In genomic region chr7:47146034-47146812, GRCm38 (mm10) we compare ENCODE assay signal across 8 mouse cellular contexts. TPM values are rescaled to one million over a fixed set of nuclear protein-coding genes. Genes with fewer than 3 reads are reported as not detected.
DNase-seq lines count a peak whose midpoint lies in the region; ATAC-seq and TF ChIP-seq lines count a peak whose summit lies in the region.
"Had no signal": no experiment of that assay in that cellular context is flagged by ENCODE, and none has a peak within 500 bp of the region (broad histone marks: within the 10 kb centered on the region; RNA-seq: fewer than 3 reads in every experiment).

No protein-coding gene starts in this region.

- DNase-seq in left cerebral cortex, adult 2 months (ENCODE audit: extremely low spot score in 1 of 2, low spot score in 2 of 2) = peak; percentile 63 to 67
- no peak for DNase-seq in left cerebral cortex, adult 11 months (ENCODE audit: low spot score)
- DNase-seq in MEL (ENCODE audit: low read depth, low spot score) = peak; percentile 23
- peak; percentile 60 to 73 for DNase-seq in adrenal gland, postnatal 36 days
- DNase-seq in kidney, postnatal 4 days = peak; percentile 58 to 66
- DNase-seq in natural killer cell, adult 2 months (ENCODE audit: low spot score in 2 of 2) = peak; percentile 51 to 55

- TF ChIP-seq POLR2A in MEL (IDR thresholded peaks at IDR 0.05; ENCODE audit: control insufficient read depth in 1 of 2, insufficient read depth in 1 of 2, low read depth in 1 of 2, low read length in 2 of 2, poor library complexity in 1 of 2) = no peak

- no peak overlapping the region for H3K9ac ChIP-seq in MEL (ENCODE audit: control insufficient read depth, low read depth, low read length, poor library complexity, severe bottlenecking)
- H3K9ac ChIP-seq: limb, embryonic 13.5 days had no signal

- H3K36me3 ChIP-seq in MEL (ENCODE audit: control insufficient read depth in 1 of 2, insufficient read depth in 2 of 2, low read length in 2 of 2) = no peaks in the 10 kb centered on the region
- H3K36me3 ChIP-seq: limb, embryonic 13.5 days had no signal

- intact Hi-C loops in left cerebral cortex, adult 2 months (cut with DNase I) = loop anchor here (1.0 to 5.0 kb wide), 3 partner anchors 49 to 123 kb away; no protein-coding TSS in a partner anchor

- TF ChIP-seq RAD21 in MEL (IDR thresholded peaks at IDR 0.05; ENCODE audit: low read depth, low read length) = peak; percentile 32

- no peaks in the 10 kb centered on the region for H3K79me2 ChIP-seq in MEL (ENCODE audit: control insufficient read depth, insufficient read depth, low read length, poor library complexity)

- no peak overlapping the region for H3K4me3 ChIP-seq in left cerebral cortex, adult 2 months
- H3K4me3 ChIP-seq in MEL (ENCODE audit: control insufficient read depth in 1 of 2, insufficient read depth in 1 of 2, low read depth in 2 of 2, low read length in 2 of 2) = no peak overlapping the region
- H3K4me3 ChIP-seq: limb, embryonic 13.5 days had no signal

- peak; percentile 70 for TF ChIP-seq CTCF in left cerebral cortex, adult 2 months (IDR thresholded peaks at IDR 0.05)
- TF ChIP-seq CTCF in MEL (IDR thresholded peaks at IDR 0.05 in 2 of 3, conservative IDR thresholded peaks at IDR 0.05 in 1 of 3; ENCODE audit: control insufficient read depth in 1 of 3, insufficient read depth in 1 of 3, low read depth in 2 of 3, low read length in 3 of 3, poor library complexity in 1 of 3, severe bottlenecking in 1 of 3) = peak; percentile 14 to 51 (median 46); a peak in 4 of 6 replicates

- no peaks in the 10 kb centered on the region for H3K4me1 ChIP-seq in MEL (ENCODE audit: control insufficient read depth in 1 of 2, insufficient read depth in 2 of 2, low read length in 2 of 2)
- H3K4me1 ChIP-seq: limb, embryonic 13.5 days had no signal

- no peak for TF ChIP-seq EP300 in MEL (IDR thresholded peaks at IDR 0.05; ENCODE audit: low read depth in 1 of 2, low read length in 2 of 2)

- ATAC-seq in erythroid progenitor cell, adult 5-6 weeks (replicated peaks; ENCODE audit: low FRiP score, poor library complexity, severe bottlenecking) = no peak

- H3K9me3 ChIP-seq in MEL (replicated peaks; ENCODE audit: insufficient read depth, low read length) = no peaks in the 10 kb centered on the region
- H3K9me3 ChIP-seq: limb, embryonic 13.5 days had no signal

- H3K27ac ChIP-seq in left cerebral cortex, adult 2 months = no peak overlapping the region
- no peak overlapping the region for H3K27ac ChIP-seq in MEL (ENCODE audit: control insufficient read depth, low read depth, low read length)
- H3K27ac ChIP-seq: limb, embryonic 13.5 days had no signal

- no peaks in the 10 kb centered on the region for H3K27me3 ChIP-seq in MEL (ENCODE audit: control insufficient read depth in 1 of 2, insufficient read depth in 2 of 2, low read length in 2 of 2)
- H3K27me3 ChIP-seq: limb, embryonic 13.5 days had no signal

TF ChIP-seq in MEL, 35 proteins besides CTCF, POLR2A, EP300 and RAD21:
- no peak for TF ChIP-seq MXI1 (IDR thresholded peaks at IDR 0.05; ENCODE audit: low read depth, low read length)
- TF ChIP-seq POLR2AphosphoS5 (IDR thresholded peaks at IDR 0.05; ENCODE audit: borderline replicate concordance, low read depth, low read length) = no peak
- no peak for TF ChIP-seq CHD2 (IDR thresholded peaks at IDR 0.05; ENCODE audit: low read length)
- TF ChIP-seq SMC3 (IDR thresholded peaks at IDR 0.05; ENCODE audit: low read depth, low read length) = peak; percentile 61
- TF ChIP-seq ZNF384 (IDR thresholded peaks at IDR 0.05; ENCODE audit: low read depth, low read length) = no peak
- TF ChIP-seq MAFK (IDR thresholded peaks at IDR 0.05; ENCODE audit: borderline replicate concordance, low read depth, low read length) = no peak
- TF ChIP-seq E2F4 (IDR thresholded peaks at IDR 0.05; ENCODE audit: borderline replicate concordance, low read depth, low read length) = no peak
- TF ChIP-seq RCOR1 (IDR thresholded peaks at IDR 0.05; ENCODE audit: low read depth, low read length) = no peak
- TF ChIP-seq SIN3A (IDR thresholded peaks at IDR 0.05; ENCODE audit: low read length) = no peak
- TF ChIP-seq ZC3H11A (IDR thresholded peaks at IDR 0.05; ENCODE audit: low read depth, low read length) = 0 out of 2 replicates have a peak, but pooled peaks have one; percentile 36
- no peak for TF ChIP-seq HCFC1 (IDR thresholded peaks at IDR 0.05; ENCODE audit: low read depth, low read length)
- no peak for TF ChIP-seq ZMIZ1 (IDR thresholded peaks at IDR 0.05; ENCODE audit: low read depth, low read length)
- TF ChIP-seq NRF1 (IDR thresholded peaks at IDR 0.05; ENCODE audit: insufficient read depth, low read depth, low read length, poor library complexity, severe bottlenecking) = no peak

RNA-seq across cellular contexts. Expression of gene Ptpn5, which starts 12.7 kb away (rescaled TPM):
- total RNA-seq in left cerebral cortex, adult 2 months (2021) = 100 to 1,000 TPM; 171 to 187 TPM
- not detected in 2 replicates for total RNA-seq in MEL (2012; rRNA removed)
- polyA plus RNA-seq in MEL (2012; ENCODE audit: insufficient read depth in 1 of 2, insufficient read length in 2 of 2, low read depth in 1 of 2, low replicate concordance in 2 of 2, missing spikeins in 1 of 2) = under 1 TPM in 1 of 2 experiments, not detected in 1; 0.03 TPM
- 1 to 10 TPM in 1 of 2 experiments, under 1 TPM in 1; 0.53 to 1.1 TPM for total RNA-seq in adrenal gland, postnatal 36 days (2021)
- not detected in 2 replicates for total RNA-seq in erythroid progenitor cell, adult 5-6 weeks (2015; ENCODE audit: low replicate concordance)
- not detected in 2 replicates for total RNA-seq in erythroid progenitor cell, adult 5-6 weeks (2017; ENCODE audit: low replicate concordance)

RNA-seq across cellular contexts. Expression of gene Mrgpra6, which starts 58.5 kb away (rescaled TPM):
- total RNA-seq in left cerebral cortex, adult 2 months (2021) = not detected
- not detected in 2 replicates for total RNA-seq in MEL (2012; rRNA removed)
- not detected for polyA plus RNA-seq in MEL (2012; ENCODE audit: insufficient read depth in 1 of 2, insufficient read length in 2 of 2, low read depth in 1 of 2, low replicate concordance in 2 of 2, missing spikeins in 1 of 2)
- not detected for total RNA-seq in adrenal gland, postnatal 36 days (2021)
- total RNA-seq in erythroid progenitor cell, adult 5-6 weeks (2015; ENCODE audit: low replicate concordance) = not detected in 2 replicates
- total RNA-seq in erythroid progenitor cell, adult 5-6 weeks (2017; ENCODE audit: low replicate concordance) = not detected in 2 replicates
- polyA plus RNA-seq: limb, embryonic 13.5 days had no signal

Comparison
In these comparisons a context has a peak if more than half of its experiments do, and no peak if none do; other contexts are left out.
1. RNA of gene Ptpn5, which starts 12.7 kb away (total RNA-seq): 171 to 187 TPM in left cerebral cortex, adult 2 months; 0.53 to 1.1 TPM in adrenal gland, postnatal 36 days, not detected in MEL and not detected in erythroid progenitor cell, adult 5-6 weeks; every median in the first group is over 10 times any median in the second.